Mouse (Mus musculus) ZHBTc4 (cell line): ENCODE data around the gene Stxbp1.
"Not testable (repeated sequence)": the region's sequence is repeated elsewhere in the genome, so short reads cannot be mapped to it uniquely, and the experiment has no call there.

Experiments used
- DNase-seq: peaks from one replicate; pipeline ENCODE4 v3.0.0-alpha.2; 2011; ENCODE audit warnings: low read depth, low spot score

The Stxbp1 gene

GRCm38 (mm10) chr2:32874951-32875674, 28.1 kb upstream of the Stxbp1 start:
- DNase-seq, result no peak

DNA sequence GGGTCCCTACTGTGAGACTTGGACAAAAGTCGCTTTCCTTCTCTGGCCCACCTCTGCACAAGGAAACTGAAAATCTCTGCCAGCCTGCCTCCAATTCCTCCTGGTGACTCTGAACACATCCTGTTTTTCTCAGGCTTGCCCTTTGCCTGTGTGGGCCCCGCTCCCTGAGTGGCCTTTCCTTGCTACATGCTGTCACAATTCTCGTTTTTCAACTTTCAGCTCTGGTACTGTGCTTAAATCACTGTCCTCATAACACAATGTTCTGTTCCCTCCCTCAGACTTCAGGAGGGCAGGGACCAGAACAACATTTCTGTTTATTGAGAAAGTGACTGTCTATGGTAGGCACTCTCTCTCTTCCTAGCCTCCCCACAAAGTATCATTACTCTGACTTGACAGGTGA, 27.0 kb upstream of the Stxbp1 start:
- DNase-seq, result no peak

GRCm38 (mm10) chr2:32870275-32871100, 23.4 kb upstream of the Stxbp1 start:
- DNase-seq, result peak; percentile 92

DNA sequence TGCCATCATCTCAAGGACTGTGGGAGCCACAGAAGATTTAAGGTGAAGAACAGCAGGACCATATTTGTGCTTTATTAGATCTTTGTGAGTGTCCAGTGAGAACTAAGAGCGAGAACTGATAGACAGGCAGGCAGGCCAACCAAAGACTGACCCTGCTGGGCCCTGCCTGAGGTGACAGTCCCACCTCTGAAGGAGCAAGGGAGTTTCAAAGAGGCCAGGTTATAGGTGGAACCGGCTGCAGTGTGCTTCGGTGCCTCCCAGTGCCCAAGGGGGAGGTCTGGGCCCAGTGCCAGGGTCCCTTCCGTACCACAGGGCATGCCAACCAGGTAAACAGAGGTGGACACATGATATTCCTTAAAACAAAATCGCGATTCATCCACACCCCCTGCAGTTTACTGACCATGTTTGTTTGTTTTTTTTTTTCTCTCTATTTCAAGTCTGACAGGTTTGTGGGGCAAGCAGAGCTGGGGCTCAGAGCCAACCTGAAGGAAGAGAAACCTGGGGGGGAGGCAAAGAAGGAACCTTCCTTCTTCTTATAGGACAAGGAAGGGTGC, 22.8 kb upstream of the Stxbp1 start:
- DNase-seq, result no peak

- no peak for DNase-seq
These were observed 20.3 kb upstream of the Stxbp1 start for GRCm38 (mm10) chr2:32867354-32867753.

GRCm38 (mm10) chr2:32864755-32865154, 17.7 kb upstream of the Stxbp1 start:
- peak; percentile 76 for DNase-seq

DNA sequence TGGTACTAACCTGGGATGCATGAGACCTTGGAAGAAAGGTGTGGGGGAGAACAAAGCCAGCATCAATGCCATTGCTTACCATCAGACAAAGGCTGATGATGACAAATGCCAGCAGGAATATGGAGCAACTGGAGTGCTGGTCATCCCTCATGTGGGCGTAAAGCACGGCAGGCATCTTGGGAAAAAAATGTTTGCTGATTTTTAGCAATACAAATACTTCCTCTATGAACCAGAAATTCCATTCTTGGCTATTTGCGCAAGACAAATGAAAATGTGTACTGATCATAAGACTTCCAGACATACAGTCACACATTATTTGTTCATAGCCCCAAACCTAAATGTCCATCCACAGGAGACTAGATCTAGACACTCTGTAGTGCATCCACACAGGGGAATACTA, 16.3 kb upstream of the Stxbp1 start:
- no peak for DNase-seq

- DNase-seq, result peak; percentile 43
These were observed 13.8 kb upstream of the Stxbp1 start for GRCm38 (mm10) chr2:32860799-32861198.

DNA sequence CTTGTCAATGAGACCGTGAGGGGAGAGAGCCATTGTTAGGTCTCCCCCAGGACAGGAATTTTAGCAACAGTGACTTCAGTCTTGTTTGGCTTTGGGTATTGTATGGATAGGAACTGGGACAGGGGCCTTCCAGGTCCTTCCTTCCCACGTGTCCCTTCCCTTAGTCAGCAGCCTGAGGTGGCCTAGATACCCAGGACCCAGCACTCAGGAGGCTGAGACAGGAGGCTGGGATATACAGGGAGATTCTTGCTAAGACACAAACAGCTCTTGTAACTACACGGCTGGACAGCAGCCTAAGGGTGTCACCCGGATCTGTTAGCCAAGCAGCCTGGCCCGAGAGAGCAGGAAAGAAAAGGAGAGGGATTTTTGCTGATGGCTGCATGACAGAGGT, 12.6 kb upstream of the Stxbp1 start:
- DNase-seq, result no peak

DNA sequence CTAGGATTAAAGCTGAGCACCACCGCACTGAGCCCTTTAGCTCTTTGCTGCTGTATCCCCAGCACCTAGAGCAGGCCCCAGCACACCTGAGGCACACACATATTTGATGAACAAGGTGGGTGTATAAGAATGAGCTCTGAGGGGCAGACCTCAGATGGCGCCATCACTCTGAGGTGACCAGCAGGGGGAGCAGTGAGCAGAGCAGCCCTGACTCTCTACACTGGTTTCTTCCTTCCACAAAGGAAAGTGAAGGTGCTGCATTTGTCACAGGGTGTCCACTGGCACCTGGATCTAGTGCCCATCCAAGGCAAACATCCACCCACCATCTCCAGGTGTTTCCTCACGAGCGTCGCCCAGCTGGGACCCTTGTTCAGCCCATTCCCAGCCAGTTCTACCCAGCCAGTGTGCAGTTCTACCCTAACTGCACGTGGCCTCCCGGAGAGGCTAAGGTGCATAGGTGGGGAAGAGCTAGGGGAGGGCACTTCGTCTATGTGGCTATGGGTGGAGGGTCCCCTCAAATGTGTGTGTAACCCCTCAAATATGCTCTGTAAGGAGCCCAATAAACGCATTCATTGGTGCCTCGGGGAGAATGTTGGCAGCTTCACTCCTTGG, 12.1 kb upstream of the Stxbp1 start:
- DNase-seq, result peak; percentile 83

GRCm38 (mm10) chr2:32857584-32857983, 10.5 kb upstream of the Stxbp1 start:
- DNase-seq, result peak; percentile 95

GRCm38 (mm10) chr2:32855790-32856465, 8.9 kb upstream of the Stxbp1 start:
- no peak for DNase-seq

DNA sequence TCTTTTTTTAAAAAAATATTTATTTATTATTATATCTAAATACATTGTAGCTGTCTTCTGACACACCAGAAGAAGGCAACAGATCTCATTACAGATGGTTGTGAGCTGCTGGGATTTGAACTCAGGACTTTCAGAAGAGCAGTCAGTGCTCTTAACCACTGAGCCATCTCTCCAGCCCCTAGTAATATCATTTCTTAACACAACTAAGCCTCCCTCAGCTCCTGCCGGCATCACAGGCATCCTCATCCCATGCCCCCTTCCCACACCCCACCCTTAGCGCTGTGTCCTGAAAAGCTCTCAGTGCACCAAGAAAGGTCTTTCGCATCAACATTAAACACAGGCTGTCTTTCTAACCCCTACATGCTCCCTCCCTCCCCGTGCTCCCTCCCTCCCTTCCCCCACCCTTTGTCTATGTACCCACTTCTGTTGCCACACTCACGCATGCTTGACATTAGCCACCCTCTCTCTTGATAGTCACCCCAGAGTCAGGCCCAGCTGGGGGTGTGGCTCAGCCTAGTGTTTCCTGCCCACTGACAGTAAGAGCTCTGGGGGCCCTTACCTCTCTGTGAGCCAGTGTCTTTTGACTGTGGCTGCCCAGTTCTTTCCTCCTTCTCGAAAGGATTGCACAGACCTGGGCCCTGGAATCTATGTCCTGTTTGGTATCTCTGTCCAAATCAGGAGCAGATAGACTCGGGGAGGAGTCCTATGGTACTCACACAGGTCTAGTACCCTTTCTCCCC, 8.2 kb upstream of the Stxbp1 start:
- DNase-seq, result no peak

- DNase-seq, result peak; percentile 94
These were observed 7.2 kb upstream of the Stxbp1 start for GRCm38 (mm10) chr2:32854206-32854605.

GRCm38 (mm10) chr2:32853716-32854115, 6.7 kb upstream of the Stxbp1 start:
- not testable (repeated sequence) for DNase-seq

DNA sequence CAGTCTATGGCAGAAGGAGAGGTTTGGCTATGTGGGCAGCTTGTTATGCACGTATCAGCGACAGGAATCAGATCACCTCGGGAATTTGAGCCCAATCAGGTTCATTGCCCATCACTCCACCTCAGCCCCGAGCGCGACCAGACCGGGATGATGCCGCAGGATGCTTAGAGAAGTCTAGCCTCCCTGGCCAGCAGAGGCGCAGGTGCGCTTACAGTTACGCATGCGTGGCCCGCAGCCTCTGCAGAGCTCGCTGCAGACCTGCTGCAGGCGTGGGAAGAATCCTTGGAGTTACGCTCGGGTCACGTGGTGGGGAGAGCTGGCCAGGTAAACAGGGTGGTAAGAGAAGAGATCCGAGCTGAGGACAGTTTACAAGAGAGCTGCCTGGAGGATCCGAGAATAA, 5.1 kb upstream of the Stxbp1 start:
- DNase-seq, result peak; percentile 92

DNA sequence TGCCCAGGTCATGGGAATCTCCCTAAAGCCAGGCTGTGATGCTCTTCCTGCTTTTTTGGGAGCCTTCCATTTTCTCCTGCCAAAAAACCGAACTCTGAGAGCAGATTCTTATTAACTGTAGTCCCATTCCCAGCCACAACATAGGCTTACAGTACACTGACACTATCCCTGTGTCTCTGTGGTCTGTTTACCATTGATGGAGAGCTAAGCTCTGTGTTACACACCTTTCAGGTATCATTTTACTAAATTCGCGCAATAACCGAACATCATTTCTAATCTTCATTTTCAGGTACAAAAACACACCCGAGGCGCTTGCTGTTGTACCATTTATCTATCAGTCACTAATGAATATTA, 400 bp upstream of the Stxbp1 start:
- no peak for DNase-seq

GRCm38 (mm10) chr2:32846101-32846804, 792 bp downstream of the Stxbp1 start:
- DNase-seq, result peak; percentile 70

- no peak for DNase-seq
These were observed 1.4 kb downstream of the Stxbp1 start for GRCm38 (mm10) chr2:32845572-32846100.

- peak; percentile 84 for DNase-seq
These were observed 4.5 kb downstream of the Stxbp1 start for GRCm38 (mm10) chr2:32842558-32842957.
